Mouse (Mus musculus) C2C12 (cell line): ENCODE measurements around the gene H2-Oa.

Source experiments
- CEBPB ChIP-seq: IDR thresholded peaks from one replicate; pipeline ENCODE4 v1.6.1; 2011; ENCODE audit warnings: low read depth, mild to moderate bottlenecking, control low read depth, moderate library complexity
- CTCF ChIP-seq: IDR thresholded peaks from one replicate; pipeline ENCODE4 v1.5.1; 2011; ENCODE audit not compliant: control insufficient read depth, insufficient read depth, insufficient read length
- FOSL1 ChIP-seq: IDR thresholded peaks from one replicate; pipeline ENCODE4 v1.8.0; 2011; ENCODE audit warnings: mild to moderate bottlenecking, low read length; ENCODE audit not compliant: poor library complexity, insufficient read depth, severe bottlenecking
- MAX ChIP-seq: IDR thresholded peaks from one replicate; pipeline ENCODE4 v1.6.1; 2011; ENCODE audit warnings: mild to moderate bottlenecking, control low read depth
- MYOG ChIP-seq: IDR thresholded peaks from one replicate; pipeline ENCODE4 v1.6.1; 2011; ENCODE audit not compliant: control insufficient read depth, insufficient read length; ENCODE audit errors: extremely low read depth
- USF1 ChIP-seq: IDR thresholded peaks from one replicate; pipeline ENCODE4 v1.6.1; 2011; ENCODE audit warnings: low read depth, mild to moderate bottlenecking, control low read depth, moderate library complexity

- TF ChIP-seq MAX = no peak
- TF ChIP-seq CTCF = no peak
- TF ChIP-seq USF1 = no peak
- TF ChIP-seq MYOG = no peak
- no peak for TF ChIP-seq CEBPB
- no peak for TF ChIP-seq FOSL1
These were observed 35.3 kb downstream of the H2-Oa start for GRCm38 (mm10) chr17:34127475-34127874.
